Mouse (Mus musculus): ENCODE data around the gene Syn1. TPM values are rescaled to one million over a fixed set of nuclear protein-coding genes. Genes with fewer than 3 reads are reported as not detected.

Gene Syn1
- 22.7 and 34.1 TPM in 2 replicates for polyA plus RNA-seq (2016; fragmentation: Nextera tagmentation; extraction: Ambion mirVana)

DNA sequence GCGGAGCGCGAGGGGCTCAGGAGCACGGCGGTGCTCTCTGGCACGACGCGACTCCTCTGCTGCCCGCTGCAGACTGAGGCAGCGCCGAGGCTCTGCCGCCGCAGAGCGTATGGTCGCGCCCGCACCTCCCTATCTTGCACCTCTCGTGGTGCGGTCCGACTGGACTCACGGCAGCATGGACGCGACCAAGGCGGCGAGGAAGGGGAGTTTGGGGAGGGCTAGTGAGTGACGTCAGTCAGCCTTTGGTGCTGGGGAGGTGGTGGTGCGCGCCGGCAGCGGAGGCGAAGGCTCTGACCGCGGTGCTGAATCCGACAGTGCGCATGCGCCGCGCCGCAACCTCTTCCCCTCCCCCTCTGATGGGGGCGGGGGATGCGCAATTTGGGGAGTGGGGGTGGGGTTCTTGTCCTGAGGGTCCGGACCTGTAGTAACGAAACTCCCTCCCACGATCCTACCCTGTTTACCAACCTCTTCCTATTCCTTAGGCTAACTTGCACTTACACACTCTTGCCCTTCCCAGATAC is at the start of gene Syn1:
Syn1 (minus strand) TSS at position 161 of the 521 bp plus-strand sequence.
- no peaks in the 10 kb centered on the region for H3K4me1 ChIP-seq
- no peaks in the 10 kb centered on the region for H3K27me3 ChIP-seq (replicated peaks)
- H3K9me3 ChIP-seq: no peaks in the 10 kb centered on the region
- peak within 1 kb of the TSS; percentile 64 for H3K4me2 ChIP-seq (replicated peaks)
- ATAC-seq (ENCODE audit: low FRiP score, low read depth): peak; percentile 94
- peak within 1 kb of the TSS; percentile 49 for H3K4me3 ChIP-seq
- 0 out of 2 replicates have a peak, but pooled peaks cover 2% of the 10 kb centered on the region for H3K36me3 ChIP-seq
- no peak within 1 kb of the TSS for H3K27ac ChIP-seq
- WGBS: 19% methylated on average over 31 of the region's 44 CpGs
- peak within 1 kb of the TSS; percentile 45; the same call in 1 of the 2 replicates for H3K9ac ChIP-seq

DNA sequence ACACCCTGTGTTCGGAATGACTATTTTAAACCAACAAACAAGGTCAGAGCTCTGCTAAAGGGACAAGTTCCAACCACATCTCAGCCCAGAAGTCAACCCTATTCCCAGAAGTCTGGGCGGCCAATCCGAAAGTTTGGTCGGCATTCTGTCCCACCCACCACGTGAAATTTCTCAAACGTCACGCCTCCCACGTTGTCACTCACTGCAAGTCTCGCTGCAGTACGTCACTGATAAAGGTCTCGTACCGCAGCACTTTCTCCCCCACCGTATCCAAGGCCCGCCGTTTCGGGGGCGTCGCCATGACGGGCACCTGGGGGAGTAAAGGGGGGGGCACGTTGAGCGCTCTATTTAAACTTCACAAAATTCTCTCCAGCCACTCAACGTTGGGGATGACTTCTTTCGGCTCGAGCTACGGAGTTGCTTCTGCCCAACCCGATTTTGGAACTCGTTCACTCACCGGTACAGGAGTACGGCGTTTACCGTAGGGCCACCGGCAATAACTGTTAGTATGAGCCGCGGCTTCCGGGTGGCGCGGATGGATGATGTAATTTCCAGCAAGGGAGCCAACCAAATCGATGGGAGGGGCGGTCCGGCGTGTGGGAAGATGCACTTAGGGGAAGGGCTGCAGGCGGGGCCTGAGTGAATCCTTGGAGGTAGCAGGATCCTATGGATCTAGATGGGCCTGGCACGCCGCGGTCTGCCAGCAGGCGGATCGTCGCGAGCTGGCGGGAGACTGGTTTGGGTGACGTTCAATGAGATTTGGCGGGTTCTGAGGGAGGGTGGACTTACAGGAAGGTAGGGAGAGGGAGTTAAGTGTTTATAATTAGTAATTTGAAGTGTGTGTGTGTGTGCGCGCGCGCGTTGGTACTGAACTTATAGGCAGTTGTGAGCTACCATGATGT is 40.9 kb upstream of the Syn1 start, which contains the start of gene Uxt:
Uxt (minus strand) TSS at position 541 of the 902 bp plus-strand sequence.
- Histone ChIP-seq H3K9ac (peak within 1 kb of the TSS; percentile 17; the same call in 1 of the 2 replicates), H3K4me1 (no peaks in the 10 kb centered on the region), H3K9me3 (no peaks in the 10 kb centered on the region), H3K4me3 (peak within 1 kb of the TSS; percentile 50), H3K27ac (no peak within 1 kb of the TSS), H3K36me3 (peaks cover 3% of the 10 kb centered on the region; the same call in 1 of the 2 replicates), H3K4me2 (replicated peaks) (peak within 1 kb of the TSS; percentile 50), H3K27me3 (replicated peaks) (no peaks in the 10 kb centered on the region)
- WGBS: 16% methylated on average over 57 of the region's 57 CpGs
- peak; percentile 99 for ATAC-seq (ENCODE audit: low FRiP score, low read depth)

DNA sequence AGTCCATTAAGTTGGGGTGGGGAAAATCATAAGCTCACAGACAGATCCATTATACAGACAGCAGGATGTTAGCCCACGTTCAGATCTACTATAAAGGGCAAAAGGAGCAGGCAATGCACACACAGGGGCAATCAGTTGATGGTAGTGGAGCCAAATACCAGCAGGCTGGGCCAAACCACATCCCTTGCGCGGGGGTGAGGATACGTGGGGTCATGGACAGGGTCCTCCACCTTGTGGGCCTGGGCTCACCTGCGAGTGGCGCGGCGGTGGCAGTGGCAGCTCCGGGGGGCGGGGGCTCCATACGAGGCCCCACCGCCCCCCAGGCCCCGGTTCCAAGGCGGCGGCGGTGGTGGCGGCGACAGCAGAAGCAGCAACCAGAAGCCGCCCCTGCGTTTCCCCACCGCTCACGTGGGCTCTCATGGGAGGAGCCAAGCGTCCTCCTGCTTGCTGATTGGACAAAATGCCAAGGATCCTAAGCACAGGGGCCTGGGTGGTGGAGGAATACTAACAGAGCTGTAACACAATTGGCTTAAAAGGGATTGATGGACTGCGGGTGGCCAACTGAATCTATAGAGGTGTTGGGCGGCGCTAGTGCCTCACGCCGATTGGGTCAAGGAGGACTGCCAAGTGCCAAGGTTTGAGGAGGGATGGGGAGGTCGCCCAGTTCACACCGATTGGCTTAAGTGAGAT is 29.5 kb upstream of the Syn1 start, which contains the start of gene Elk1:
Elk1 (minus strand) TSS at position 418 of the 690 bp plus-strand sequence.
- Histone ChIP-seq H3K9ac (peak within 1 kb of the TSS; percentile 56), H3K4me3 (peak within 1 kb of the TSS; percentile 58), H3K27me3 (replicated peaks) (no peaks in the 10 kb centered on the region), H3K27ac (no peak within 1 kb of the TSS), H3K36me3 (no peaks in the 10 kb centered on the region), H3K4me2 (replicated peaks) (peak within 1 kb of the TSS; percentile 58), H3K4me1 (no peaks in the 10 kb centered on the region), H3K9me3 (no peaks in the 10 kb centered on the region)
- peak; percentile 98 for ATAC-seq (ENCODE audit: low FRiP score, low read depth)
- WGBS: 17% methylated on average over 30 of the region's 30 CpGs

DNA sequence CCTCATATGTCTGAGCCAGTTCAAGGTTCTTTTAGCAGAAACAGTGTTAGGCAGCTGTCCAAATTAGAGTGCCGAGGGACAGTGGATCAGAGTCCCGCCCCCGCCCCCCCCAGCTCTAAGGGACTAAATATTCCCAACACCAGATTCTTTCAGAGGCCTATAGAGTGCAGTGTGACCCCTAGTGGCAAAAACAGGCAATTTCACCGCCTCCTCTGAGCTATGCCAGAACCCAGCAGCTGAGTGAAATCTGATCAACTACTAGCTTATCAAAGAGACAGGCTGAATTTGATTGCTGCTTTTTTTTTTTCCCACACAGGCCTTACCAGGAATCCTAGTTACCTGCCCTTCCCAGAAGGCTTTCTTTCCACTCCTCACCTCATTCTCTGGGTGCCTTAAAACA is 25.3 kb upstream of the Syn1 start:
- WGBS: 16% methylated on average over 4 of the region's 4 CpGs

DNA sequence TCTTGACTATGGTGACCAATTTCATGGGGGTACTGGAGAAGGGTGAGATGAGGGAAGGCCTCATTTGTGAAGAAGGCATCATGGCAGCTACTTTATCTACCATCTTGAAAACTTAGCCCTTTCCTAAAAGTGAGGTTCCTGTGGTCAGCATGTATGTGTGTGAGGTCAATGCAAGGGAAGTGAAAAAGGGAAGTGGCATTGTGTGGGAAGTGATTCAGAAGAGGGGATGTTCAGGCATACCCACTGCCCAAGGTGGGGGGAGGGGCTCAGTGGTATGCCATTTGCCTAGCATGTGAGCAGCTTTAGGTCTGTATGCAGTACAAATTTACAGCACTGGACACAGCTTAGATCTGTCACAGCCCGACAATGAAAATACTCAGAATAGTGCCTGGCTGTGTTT is 11.2 kb upstream of the Syn1 start:
- H3K9ac ChIP-seq: no peak overlapping the region
- no peak overlapping the region for H3K27ac ChIP-seq
- 91% methylated on average over 1 of the region's 1 CpGs for WGBS
- H3K4me2 ChIP-seq (replicated peaks): no peak overlapping the region
- H3K4me1 ChIP-seq: no peaks in the 10 kb centered on the region
- no peak overlapping the region for H3K4me3 ChIP-seq
- ATAC-seq (ENCODE audit: low FRiP score, low read depth): no peak
- peaks cover 20% of the 10 kb centered on the region for H3K36me3 ChIP-seq
- H3K27me3 ChIP-seq (replicated peaks): no peaks in the 10 kb centered on the region
- H3K9me3 ChIP-seq: no peaks in the 10 kb centered on the region

More for the DNA sequence above, 25.3 kb upstream of the Syn1 start:
- Histone ChIP-seq H3K4me3 (no peak overlapping the region), H3K27ac (no peak overlapping the region), H3K9ac (no peak overlapping the region), H3K27me3 (replicated peaks) (no peaks in the 10 kb centered on the region), H3K9me3 (no peaks in the 10 kb centered on the region), H3K4me2 (replicated peaks) (no peak overlapping the region), H3K4me1 (no peaks in the 10 kb centered on the region), H3K36me3 (no peaks in the 10 kb centered on the region)
- no peak for ATAC-seq (ENCODE audit: low FRiP score, low read depth)

DNA sequence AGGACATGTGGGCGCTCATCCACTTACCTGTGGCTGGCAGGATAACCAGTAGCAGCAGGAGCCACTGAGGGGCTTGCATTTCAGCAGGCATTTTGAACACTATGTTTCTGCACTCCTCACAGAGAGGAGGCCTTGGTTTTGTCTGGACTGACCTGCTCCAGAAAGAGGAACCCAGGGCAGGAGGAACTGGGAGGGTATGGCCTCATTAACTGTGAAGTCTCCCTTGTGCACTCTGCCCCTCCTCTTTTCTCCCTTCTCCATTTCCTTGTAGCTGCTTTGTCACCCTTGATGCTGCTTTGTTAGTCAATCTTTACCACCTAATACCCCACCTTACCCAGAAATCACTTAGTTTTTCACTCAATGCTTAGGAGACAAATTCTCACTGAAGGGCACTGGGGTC is 10.6 kb upstream of the Syn1 start, which contains the start of gene Cfp:
Cfp (minus strand) TSS at position 192 of the 400 bp plus-strand sequence.
- WGBS: 95% methylated on average over 1 of the region's 1 CpGs
- Histone ChIP-seq H3K4me2 (replicated peaks) (no peak within 1 kb of the TSS), H3K27me3 (replicated peaks) (no peaks in the 10 kb centered on the region), H3K27ac (no peak within 1 kb of the TSS), H3K9ac (no peak within 1 kb of the TSS), H3K4me1 (no peaks in the 10 kb centered on the region), H3K36me3 (peaks cover 16% of the 10 kb centered on the region), H3K9me3 (no peaks in the 10 kb centered on the region), H3K4me3 (no peak within 1 kb of the TSS)
- no peak for ATAC-seq (ENCODE audit: low FRiP score, low read depth)

DNA sequence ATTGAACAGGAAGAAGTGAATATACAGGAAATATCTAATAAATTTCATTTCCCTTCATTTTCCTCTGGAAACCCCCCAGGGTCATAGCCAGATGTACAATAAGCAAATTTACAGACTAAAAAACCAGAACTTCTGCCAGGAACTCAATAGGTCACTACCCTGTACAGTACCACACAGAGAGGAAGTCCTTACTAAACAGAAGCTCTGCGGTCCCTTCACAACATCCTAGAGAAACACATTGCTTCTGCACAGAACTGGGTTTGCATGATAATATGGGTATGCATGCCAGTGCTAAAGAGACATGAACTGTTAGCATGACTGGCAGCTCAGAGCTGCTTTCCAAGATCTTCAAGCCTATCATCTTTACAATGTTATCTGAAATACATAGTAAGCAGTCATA is 9.1 kb upstream of the Syn1 start:
- Histone ChIP-seq H3K27ac (no peak overlapping the region), H3K4me3 (no peak overlapping the region), H3K9me3 (no peaks in the 10 kb centered on the region), H3K27me3 (replicated peaks) (no peaks in the 10 kb centered on the region), H3K36me3 (peaks cover 6% of the 10 kb centered on the region), H3K4me1 (no peaks in the 10 kb centered on the region), H3K9ac (no peak overlapping the region), H3K4me2 (replicated peaks) (no peak overlapping the region)
- no peak for ATAC-seq (ENCODE audit: low FRiP score, low read depth)
- 97% methylated on average over 1 of the region's 1 CpGs for WGBS

DNA sequence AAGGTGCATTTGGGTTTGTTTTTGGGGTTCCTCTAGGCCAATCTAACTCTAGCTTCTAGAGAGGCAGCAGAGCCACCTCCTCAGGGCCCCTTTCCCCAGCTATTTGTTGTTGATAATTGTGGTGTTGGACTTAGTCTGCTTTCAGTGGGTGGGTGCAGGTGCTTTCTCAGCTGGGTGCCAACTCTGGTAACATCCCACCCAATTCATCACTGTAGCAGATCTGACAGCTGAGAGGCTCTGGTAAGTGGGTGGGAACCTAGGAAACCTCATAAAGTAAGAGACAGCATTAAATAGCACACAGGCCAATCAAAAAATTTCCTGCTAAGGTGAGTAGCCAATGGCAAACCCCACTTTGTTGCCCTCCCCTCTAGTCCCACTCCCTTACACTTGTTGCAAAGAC is 4.2 kb upstream of the Syn1 start:
- Histone ChIP-seq H3K27me3 (replicated peaks) (no peaks in the 10 kb centered on the region), H3K9me3 (no peaks in the 10 kb centered on the region), H3K9ac (no peak overlapping the region), H3K4me1 (no peaks in the 10 kb centered on the region), H3K4me2 (replicated peaks) (no peak overlapping the region), H3K27ac (no peak overlapping the region), H3K36me3 (peaks cover 6% of the 10 kb centered on the region), H3K4me3 (no peak overlapping the region)
- no peak for ATAC-seq (ENCODE audit: low FRiP score, low read depth)

DNA sequence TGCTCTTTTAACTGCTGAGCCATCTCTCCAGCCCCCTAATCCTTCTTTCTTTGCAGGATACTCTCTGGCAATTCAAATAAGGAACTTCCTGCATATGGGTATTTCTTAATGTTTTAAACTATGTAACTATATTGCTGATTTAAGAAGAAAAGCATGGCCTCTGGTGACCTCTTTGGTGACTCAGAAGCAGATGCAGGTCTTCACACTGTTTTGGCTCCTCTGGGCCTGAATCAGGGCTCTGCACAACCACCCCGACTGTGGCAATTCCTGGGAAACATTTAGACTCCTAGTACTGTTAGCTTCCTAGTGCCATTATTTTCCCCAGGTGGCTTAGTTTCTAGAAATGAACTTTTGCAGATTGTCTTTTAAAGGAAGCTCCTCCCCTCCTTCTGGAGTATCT is 2.7 kb upstream of the Syn1 start:
- peaks cover 6% of the 10 kb centered on the region for H3K36me3 ChIP-seq
- no peaks in the 10 kb centered on the region for H3K27me3 ChIP-seq (replicated peaks)
- H3K4me3 ChIP-seq: no peak overlapping the region
- H3K9me3 ChIP-seq: no peaks in the 10 kb centered on the region
- no peak for ATAC-seq (ENCODE audit: low FRiP score, low read depth)
- H3K27ac ChIP-seq: no peak overlapping the region
- H3K4me2 ChIP-seq (replicated peaks): no peak overlapping the region
- H3K4me1 ChIP-seq: no peaks in the 10 kb centered on the region
- 75% methylated on average over 1 of the region's 1 CpGs for WGBS
- no peak overlapping the region for H3K9ac ChIP-seq

DNA sequence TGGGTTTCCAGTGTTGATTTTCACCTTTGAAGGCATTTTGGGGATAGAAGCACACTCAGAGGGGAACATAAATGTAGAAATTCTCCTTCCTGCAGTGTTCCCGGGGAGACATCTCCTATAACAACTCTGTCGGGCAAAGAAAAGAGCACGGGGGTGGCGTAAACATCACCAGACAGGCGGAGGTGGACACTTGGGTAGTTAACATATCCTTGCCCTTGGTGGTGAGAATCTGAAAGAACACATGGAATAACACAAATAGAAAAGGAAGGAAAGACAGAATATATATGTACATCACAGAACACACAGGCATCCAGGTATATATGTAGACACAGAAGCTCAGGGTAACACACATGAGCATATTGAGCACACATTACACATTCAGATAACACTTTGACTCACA is 562 bp upstream of the Syn1 start:
- H3K9me3 ChIP-seq: no peaks in the 10 kb centered on the region
- no peaks in the 10 kb centered on the region for H3K27me3 ChIP-seq (replicated peaks)
- no peak overlapping the region for H3K27ac ChIP-seq
- H3K36me3 ChIP-seq: 0 out of 2 replicates have a peak, but pooled peaks cover 2% of the 10 kb centered on the region
- 51% methylated on average over 5 of the region's 5 CpGs for WGBS
- H3K4me1 ChIP-seq: no peaks in the 10 kb centered on the region
- peak overlapping the region; percentile 64 for H3K4me2 ChIP-seq (replicated peaks)
- peak overlapping the region; percentile 5; the same call in 1 of the 2 replicates for H3K4me3 ChIP-seq
- no peak overlapping the region for H3K9ac ChIP-seq
- ATAC-seq (ENCODE audit: low FRiP score, low read depth): no peak

DNA sequence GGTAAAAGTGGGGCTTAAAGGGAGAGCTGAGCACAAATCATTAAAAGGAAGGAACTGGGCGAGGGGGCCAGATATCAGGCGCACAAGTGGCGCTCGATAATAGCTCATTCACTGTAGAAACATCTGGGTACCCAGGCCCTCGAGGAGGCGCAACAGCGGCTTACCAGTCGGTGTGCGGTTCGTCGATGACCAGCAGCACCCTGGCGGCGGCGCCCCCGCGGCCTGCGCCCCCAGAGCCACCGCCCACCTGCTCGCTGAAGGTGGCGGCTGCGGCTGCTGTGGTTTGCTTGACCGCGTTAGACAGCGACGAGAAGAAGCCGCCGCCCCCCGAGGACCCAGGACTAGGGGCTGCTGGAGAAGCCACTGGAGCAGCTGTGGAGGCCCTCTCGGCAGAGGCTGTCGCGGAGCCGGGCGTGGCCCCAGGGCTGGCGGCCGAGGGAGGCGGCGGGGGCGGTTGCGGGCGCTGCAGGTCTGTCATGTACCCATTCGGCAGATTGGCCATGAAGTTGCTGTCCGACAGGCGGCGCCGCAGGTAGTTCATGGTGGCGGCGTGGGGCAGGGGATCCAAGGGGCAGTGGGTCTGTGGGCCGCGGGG is 458 bp downstream of the Syn1 start:
- Histone ChIP-seq H3K4me3 (peak overlapping the region; percentile 49), H3K4me1 (no peaks in the 10 kb centered on the region), H3K9me3 (no peaks in the 10 kb centered on the region), H3K27ac (no peak overlapping the region), H3K36me3 (no peaks in the 10 kb centered on the region), H3K9ac (peak overlapping the region; percentile 45; the same call in 1 of the 2 replicates), H3K27me3 (replicated peaks) (no peaks in the 10 kb centered on the region), H3K4me2 (replicated peaks) (peak overlapping the region; percentile 64)
- ATAC-seq (ENCODE audit: low FRiP score, low read depth): peak; percentile 79
- WGBS: 14% methylated on average over 49 of the region's 49 CpGs

DNA sequence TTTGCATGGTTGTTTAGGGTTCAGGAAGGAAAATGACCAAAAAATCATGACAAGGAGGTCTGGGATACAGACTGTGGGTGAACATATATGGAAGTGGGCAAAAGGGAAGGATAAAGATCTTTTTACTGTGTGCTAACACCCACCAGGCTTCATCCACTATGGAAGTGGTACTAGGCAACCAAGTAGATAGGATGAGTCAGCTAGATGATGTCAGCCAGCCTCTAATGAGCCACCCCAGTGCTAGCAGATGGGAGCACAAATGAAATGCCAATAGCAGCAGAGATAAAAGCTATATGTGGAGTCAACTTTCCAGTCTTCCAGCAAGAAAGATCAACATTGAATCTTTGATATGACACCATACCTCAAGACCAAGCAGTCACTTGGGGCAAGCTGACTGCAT is 5.7 kb downstream of the Syn1 start:
- no peak for ATAC-seq (ENCODE audit: low FRiP score, low read depth)
- H3K9ac ChIP-seq: no peak overlapping the region
- no peak overlapping the region for H3K27ac ChIP-seq
- no peak overlapping the region for H3K4me3 ChIP-seq
- no peaks in the 10 kb centered on the region for H3K36me3 ChIP-seq
- no peaks in the 10 kb centered on the region for H3K27me3 ChIP-seq (replicated peaks)
- no peaks in the 10 kb centered on the region for H3K9me3 ChIP-seq
- no peak overlapping the region for H3K4me2 ChIP-seq (replicated peaks)
- H3K4me1 ChIP-seq: no peaks in the 10 kb centered on the region

Measured in neural tube, embryonic 12.5 days (tissue).